13 mouse cellular contexts compared by ENCODE assay signal in the genomic region with DNA sequence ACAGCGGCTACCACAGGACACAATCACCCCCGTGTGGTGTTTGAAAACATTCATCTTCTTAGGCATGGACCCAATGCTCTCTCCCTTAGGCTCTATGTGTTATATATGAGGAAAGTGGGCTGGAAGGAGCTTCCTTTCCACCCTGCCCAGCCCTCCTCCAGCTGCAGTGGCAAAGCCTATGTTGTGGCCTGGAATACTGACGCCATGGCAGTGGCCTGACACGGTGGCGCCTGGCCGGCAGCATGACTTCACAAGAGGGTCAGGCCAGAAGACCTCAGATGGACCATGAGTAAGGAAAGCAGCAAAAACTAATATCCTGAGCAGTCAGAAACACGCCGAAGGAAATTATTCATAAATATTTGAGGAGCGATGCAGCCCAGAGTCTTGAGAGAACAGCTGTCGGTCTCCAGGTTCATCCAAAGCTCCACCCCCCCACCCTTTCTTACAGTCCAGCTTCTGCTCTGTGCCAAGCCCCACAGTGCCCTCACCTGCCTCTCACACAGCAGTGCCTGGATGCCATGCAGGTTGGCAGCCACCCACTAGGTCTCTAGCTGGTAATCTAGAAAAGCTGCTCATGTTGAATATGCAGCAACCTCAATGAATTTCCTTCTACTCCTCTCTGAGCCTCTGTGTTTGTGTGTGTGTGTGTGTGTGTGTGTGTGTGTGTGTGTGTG.
DNase-seq lines count a peak whose midpoint lies in the region; ATAC-seq and TF ChIP-seq lines count a peak whose summit lies in the region.
"Had no signal": no experiment of that assay in that cellular context is flagged by ENCODE, and none has a peak within 500 bp of the region (broad histone marks: within the 10 kb centered on the region; RNA-seq: fewer than 3 reads in every experiment).

No protein-coding gene starts in this region.

- TF ChIP-seq POLR2A in thymus, adult 2 months (IDR thresholded peaks at IDR 0.05; ENCODE audit: control insufficient read depth, extremely low read depth, insufficient read depth, low read length, poor library complexity), result no peak

- H3K9ac ChIP-seq in embryonic facial prominence, embryonic 12.5 days, result no peak overlapping the region
- H3K9ac ChIP-seq in limb, embryonic 11.5 days (ENCODE audit: low read length), result no peak overlapping the region

- no peak for TF ChIP-seq CTCF in thymus, adult 2 months (IDR thresholded peaks at IDR 0.05; ENCODE audit: borderline replicate concordance, control insufficient read depth, extremely low read depth, insufficient read depth, low read length, poor library complexity)

- peaks cover 5% of the 10 kb centered on the region; the same call in 1 of the 2 replicates for H3K4me1 ChIP-seq in embryonic facial prominence, embryonic 12.5 days
- H3K4me1 ChIP-seq in limb, embryonic 11.5 days (ENCODE audit: control insufficient read depth, insufficient read depth, low read length), result 0 out of 2 replicates have a peak, but pooled peaks cover 2% of the 10 kb centered on the region
- no peaks in the 10 kb centered on the region for H3K4me1 ChIP-seq in thymus, adult 2 months (replicated peaks; ENCODE audit: control insufficient read depth, insufficient read depth, low read length)

- DNase-seq in heart, postnatal 10 days, result peak; percentile 46 to 49
- no peak for DNase-seq in heart, postnatal 25 days (ENCODE audit: low spot score)
- DNase-seq in brain, adult 2 months (ENCODE audit: low read depth, low spot score), result peak; percentile 13
- DNase-seq in limb, embryonic 11.5 days (ENCODE audit: low spot score), result no peak
- DNase-seq in thymus, adult 2 months, result no peak
- DNase-seq in embryo, embryonic 11 days, result no peak
- DNase-seq in thymus, postnatal 25 days, result no peak
- DNase-seq: lung, adult 2 months; right cerebral cortex, postnatal 14 days; thymus, adult 18-20 months had no signal

- 86% methylated on average over 10 of the region's 10 CpGs for WGBS in embryonic facial prominence, embryonic 12.5 days
- WGBS in limb, embryonic 11.5 days, result 83% methylated on average over 10 of the region's 10 CpGs
- 97% methylated on average over 10 of the region's 10 CpGs for WGBS in thymus, adult 2 months

- H3K4me3 ChIP-seq in embryonic facial prominence, embryonic 12.5 days, result no peak overlapping the region
- no peak overlapping the region for H3K4me3 ChIP-seq in limb, embryonic 11.5 days (ENCODE audit: low read depth, low read length)
- no peak overlapping the region for H3K4me3 ChIP-seq in thymus, adult 2 months (ENCODE audit: control insufficient read depth, insufficient read depth, low read length)

- no peaks in the 10 kb centered on the region for H3K36me3 ChIP-seq in embryonic facial prominence, embryonic 12.5 days
- no peaks in the 10 kb centered on the region for H3K36me3 ChIP-seq in limb, embryonic 11.5 days (ENCODE audit: control insufficient read depth, insufficient read depth, low read length)
- no peaks in the 10 kb centered on the region for H3K36me3 ChIP-seq in thymus, adult 2 months (ENCODE audit: control insufficient read depth, insufficient read depth, low read length)

- 0 out of 2 replicates have a peak overlapping the region, but pooled peaks have one; percentile 46 for H3K27ac ChIP-seq in embryonic facial prominence, embryonic 12.5 days
- no peak overlapping the region for H3K27ac ChIP-seq in limb, embryonic 11.5 days (replicated peaks; ENCODE audit: low read depth, low read length)
- no peak overlapping the region for H3K27ac ChIP-seq in thymus, adult 2 months (ENCODE audit: control insufficient read depth, insufficient read depth, low read length)

- no peaks in the 10 kb centered on the region for H3K9me3 ChIP-seq in embryonic facial prominence, embryonic 12.5 days
- no peaks in the 10 kb centered on the region for H3K9me3 ChIP-seq in limb, embryonic 11.5 days (ENCODE audit: control insufficient read depth, low read length)

- H3K4me2 ChIP-seq in embryonic facial prominence, embryonic 12.5 days (replicated peaks), result no peak overlapping the region
- no peak overlapping the region for H3K4me2 ChIP-seq in limb, embryonic 11.5 days (ENCODE audit: low read depth, severe bottlenecking)

- no peak for ATAC-seq in embryonic facial prominence, embryonic 12.5 days (ENCODE audit: insufficient number of reproducible peaks, insufficient read depth, low FRiP score, low TSS enrichment)
- peak; percentile 31; the same call in 1 of the 2 replicates for ATAC-seq in limb, embryonic 11.5 days (ENCODE audit: insufficient number of reproducible peaks, low FRiP score, low TSS enrichment, low read depth)
- ATAC-seq: CD4-positive, CD25-positive, alpha-beta regulatory T cell, adult 4 months; forebrain, embryonic 16.5 days had no signal

- intact Hi-C loops in heart, postnatal 10 days (cut with DNase I), result no loop called here
- intact Hi-C loops in heart, postnatal 25 days (cut with DNase I), result no loop called here

- H3K27me3 ChIP-seq in embryonic facial prominence, embryonic 12.5 days, result no peaks in the 10 kb centered on the region
- no peaks in the 10 kb centered on the region for H3K27me3 ChIP-seq in limb, embryonic 11.5 days (ENCODE audit: control insufficient read depth, insufficient read depth, low read length)
- H3K27me3 ChIP-seq in thymus, adult 2 months (ENCODE audit: control insufficient read depth, insufficient read depth, low read length), result no peaks in the 10 kb centered on the region

Comparison
In these comparisons a context has a peak if more than half of its experiments do, and no peak if none do; other contexts are left out.
1. DNase-seq: peak in heart, postnatal 10 days (2 of 2) and brain, adult 2 months (single experiment); none in heart, postnatal 25 days (single experiment), limb, embryonic 11.5 days (single experiment), thymus, adult 2 months (single experiment), embryo, embryonic 11 days (single experiment) and thymus, postnatal 25 days (single experiment).